Mouse (Mus musculus) neutrophil, adult 59 days (primary cell): Measurements from ENCODE around the gene Heatr1. TPM values are rescaled to one million over a fixed set of nuclear protein-coding genes. Genes with fewer than 3 reads are reported as not detected.

Source experiments
- total RNA-seq, 2 experiments: library from RNA; stranded (reverse); gene quantifications; 1 replicate in 1 of 2; 2 replicates in 1 of 2; pipeline ENCODE4 v1.2.4; 2023

Gene Heatr1
- 10 to 100 TPM; 34.0 TPM for total RNA-seq

DNA sequence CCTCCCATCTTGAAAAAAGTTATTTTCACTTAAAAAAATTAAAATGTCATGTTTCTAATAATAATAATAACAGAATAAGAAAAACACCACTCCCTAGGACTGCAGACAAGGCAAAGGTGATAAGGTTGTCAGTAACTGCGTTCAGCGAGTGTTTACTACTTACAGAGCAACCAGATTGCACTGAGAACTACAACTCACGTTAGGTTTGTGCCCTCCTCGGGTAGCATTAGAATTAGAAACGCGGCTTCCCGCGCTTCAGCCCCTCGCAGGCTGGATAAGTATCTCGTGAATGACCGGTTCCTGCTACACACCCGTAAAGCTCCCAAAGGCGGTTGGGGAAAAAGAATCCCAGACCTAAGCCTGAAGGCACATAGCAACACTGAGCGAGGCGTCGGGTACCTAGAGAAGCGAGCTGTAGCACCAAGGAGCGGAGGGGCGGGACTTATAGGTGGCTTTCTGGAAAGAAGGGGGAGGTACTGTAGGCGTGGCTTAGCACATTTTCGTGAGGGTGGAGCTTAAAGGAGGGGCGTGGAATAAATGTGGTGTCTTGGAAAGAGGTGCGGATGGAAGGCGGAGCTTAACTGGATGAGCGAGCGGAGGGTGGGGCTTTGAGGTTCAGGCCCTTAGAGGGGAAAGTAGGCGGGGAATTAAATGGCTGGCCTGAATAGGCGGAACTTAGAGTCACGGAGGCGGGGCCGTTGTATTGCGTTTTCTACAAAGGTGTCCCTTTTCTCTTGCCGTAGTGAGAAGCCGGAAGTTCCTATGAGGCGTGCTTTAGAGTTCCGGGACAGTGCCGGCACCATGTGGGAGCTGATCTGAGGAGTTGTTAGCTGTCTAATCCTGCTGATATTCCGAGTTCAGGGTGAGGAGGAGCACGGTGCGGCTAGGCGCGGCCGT lies at the start of gene Heatr1:
Heatr1 (plus strand) TSS at position 419 of the 897 bp plus-strand sequence.

GRCm38 (mm10) chr13:12464844-12465243 lies 70.0 kb downstream of the Heatr1 start, which contains the start of gene Lgals8:
TSS of gene Lgals8 (minus strand) at chr13:12464944.

Other genes with a start within 250 kb of the Heatr1 start
- gene Mtr, start 136.9 kb upstream of the Heatr1 start, total RNA-seq: 10 to 100 TPM; 23.6 to 28.8 TPM
- under 1 TPM in 1 of 2 experiments, not detected in 1; 0.33 TPM for gene Actn2, start 54.3 kb upstream of the Heatr1 start, total RNA-seq
- gene Lgals8, start 69.9 kb downstream of the Heatr1 start, total RNA-seq: 10 to 100 TPM; 45.6 to 56.4 TPM
- 1 to 10 TPM in 1 of 2 experiments, under 1 TPM in 1; 0.77 to 1.2 TPM for gene Edaradd, start 125.4 kb downstream of the Heatr1 start, total RNA-seq
- 10 to 100 TPM; 12.4 to 16.5 TPM for gene Ero1lb, start 170.8 kb downstream of the Heatr1 start, total RNA-seq